In genomic region chr9:70277076-70277475, GRCm38 (mm10) we compare ENCODE assay signal across 19 mouse cellular contexts.
DNase-seq lines count a peak whose midpoint lies in the region; ATAC-seq and TF ChIP-seq lines count a peak whose summit lies in the region.
"Had no signal": no experiment of that assay in that cellular context is flagged by ENCODE, and none has a peak within 500 bp of the region (broad histone marks: within the 10 kb centered on the region; RNA-seq: fewer than 3 reads in every experiment).

No protein-coding gene starts in this region.

- TF ChIP-seq CTCF in liver, embryonic 14.5 days (IDR thresholded peaks at IDR 0.05; ENCODE audit: low read depth) = no peak
- TF ChIP-seq CTCF in stomach, postnatal 0 days (IDR thresholded peaks at IDR 0.05; ENCODE audit: low read depth) = no peak
- no peak for TF ChIP-seq CTCF in layer of hippocampus, adult 2 months (conservative IDR thresholded peaks at IDR 0.05)

- H3K27me3 ChIP-seq in intestine, embryonic 14.5 days (replicated peaks; ENCODE audit: control insufficient read depth, insufficient read depth, low read length) = no peaks in the 10 kb centered on the region
- H3K27me3 ChIP-seq in liver, embryonic 14.5 days (ENCODE audit: control insufficient read depth, insufficient read depth, low read length) = no peaks in the 10 kb centered on the region
- no peaks in the 10 kb centered on the region for H3K27me3 ChIP-seq in stomach, postnatal 0 days (ENCODE audit: control insufficient read depth, insufficient read depth, low read length)
- H3K27me3 ChIP-seq in hindbrain, embryonic 16.5 days (replicated peaks; ENCODE audit: control insufficient read depth, insufficient read depth, low read length) = no peaks in the 10 kb centered on the region
- H3K27me3 ChIP-seq: embryonic facial prominence, embryonic 13.5 days; forebrain, embryonic 15.5 days; hindbrain, embryonic 12.5 days; limb, embryonic 15.5 days; neural tube, embryonic 15.5 days had no signal

- intact Hi-C loops in heart, postnatal 36 days (cut with DNase I) = no loop called here

- H3K9ac ChIP-seq in intestine, embryonic 14.5 days (ENCODE audit: low read length) = no peak overlapping the region
- no peak overlapping the region for H3K9ac ChIP-seq in liver, embryonic 14.5 days (replicated peaks)
- no peak overlapping the region for H3K9ac ChIP-seq in stomach, postnatal 0 days (ENCODE audit: low read length)
- H3K9ac ChIP-seq in hindbrain, embryonic 16.5 days (ENCODE audit: low read depth, low read length) = no peak overlapping the region
- H3K9ac ChIP-seq: embryonic facial prominence, embryonic 13.5 days; forebrain, embryonic 15.5 days; hindbrain, embryonic 12.5 days; limb, embryonic 15.5 days; neural tube, embryonic 15.5 days had no signal

- H3K27ac ChIP-seq in intestine, embryonic 14.5 days (ENCODE audit: low read depth) = no peak overlapping the region
- peak overlapping the region; percentile 13 for H3K27ac ChIP-seq in liver, embryonic 14.5 days
- peak overlapping the region; percentile 70 for H3K27ac ChIP-seq in stomach, postnatal 0 days (replicated peaks)
- no peak overlapping the region for H3K27ac ChIP-seq in hindbrain, embryonic 16.5 days (ENCODE audit: low read depth, low read length)
- H3K27ac ChIP-seq in layer of hippocampus, adult 2 months = no peak overlapping the region
- H3K27ac ChIP-seq: embryonic facial prominence, embryonic 13.5 days; forebrain, embryonic 15.5 days; hindbrain, embryonic 12.5 days; limb, embryonic 15.5 days; neural tube, embryonic 15.5 days had no signal

- peak; percentile 86 for DNase-seq in ES-CJ7 (ENCODE audit: low read depth, low spot score)
- DNase-seq in intestine, embryonic 14.5 days (ENCODE audit: low spot score) = no peak
- DNase-seq in liver, embryonic 14.5 days (ENCODE audit: low read depth in 3 of 3, low spot score in 3 of 3) = no peak
- no peak for DNase-seq in stomach, postnatal 0 days (ENCODE audit: low spot score)
- no peak for DNase-seq in heart, postnatal 36 days
- DNase-seq in layer of hippocampus, adult 2 months (ENCODE audit: low spot score in 2 of 2) = no peak
- DNase-seq: adrenal gland, adult 8-10 months; cerebellum, adult 9-11 months; gastrocnemius, postnatal 25 days; lung, postnatal 10 days; right cerebral cortex, postnatal 14 days had no signal

- H3K9me3 ChIP-seq in intestine, embryonic 14.5 days (ENCODE audit: control insufficient read depth, low read length) = no peaks in the 10 kb centered on the region
- no peaks in the 10 kb centered on the region for H3K9me3 ChIP-seq in liver, embryonic 14.5 days (ENCODE audit: control insufficient read depth, low read length)
- no peaks in the 10 kb centered on the region for H3K9me3 ChIP-seq in stomach, postnatal 0 days (ENCODE audit: control insufficient read depth, low read length)
- H3K9me3 ChIP-seq in hindbrain, embryonic 16.5 days (ENCODE audit: control insufficient read depth, low read length) = no peaks in the 10 kb centered on the region
- H3K9me3 ChIP-seq: embryonic facial prominence, embryonic 13.5 days; forebrain, embryonic 15.5 days; hindbrain, embryonic 12.5 days; limb, embryonic 15.5 days; neural tube, embryonic 15.5 days had no signal

- no peak overlapping the region for H3K4me2 ChIP-seq in intestine, embryonic 14.5 days (ENCODE audit: low read length)
- peak overlapping the region; percentile 23 for H3K4me2 ChIP-seq in liver, embryonic 14.5 days (ENCODE audit: low read depth)
- no peak overlapping the region; the same call in 1 of the 2 replicates for H3K4me2 ChIP-seq in stomach, postnatal 0 days (replicated peaks; ENCODE audit: low read depth)
- no peak overlapping the region for H3K4me2 ChIP-seq in hindbrain, embryonic 16.5 days (ENCODE audit: low read length)
- H3K4me2 ChIP-seq: embryonic facial prominence, embryonic 13.5 days; forebrain, embryonic 15.5 days; hindbrain, embryonic 12.5 days; limb, embryonic 15.5 days; neural tube, embryonic 15.5 days had no signal

- 0 out of 2 replicates have a peak, but pooled peaks have one; percentile 56 for ATAC-seq in intestine, embryonic 14.5 days (replicated peaks; ENCODE audit: low FRiP score, low TSS enrichment, low read depth)
- no peak for ATAC-seq in liver, embryonic 14.5 days (ENCODE audit: insufficient read depth)
- no peak for ATAC-seq in stomach, postnatal 0 days (ENCODE audit: low FRiP score, low TSS enrichment)
- ATAC-seq in hindbrain, embryonic 16.5 days = no peak
- ATAC-seq: forebrain, embryonic 15.5 days; inflammation-experienced regulatory T-cells, adult 6 months; midbrain, embryonic 16.5 days had no signal

- no peak overlapping the region for H3K4me3 ChIP-seq in intestine, embryonic 14.5 days (ENCODE audit: low read depth, low read length)
- no peak overlapping the region for H3K4me3 ChIP-seq in liver, embryonic 14.5 days (ENCODE audit: insufficient read depth in 1 of 2, low read depth in 2 of 2, low read length in 2 of 2)
- no peak overlapping the region for H3K4me3 ChIP-seq in stomach, postnatal 0 days (ENCODE audit: low read depth, low read length)
- no peak overlapping the region for H3K4me3 ChIP-seq in hindbrain, embryonic 16.5 days (ENCODE audit: low read length)
- H3K4me3 ChIP-seq in layer of hippocampus, adult 2 months = no peak overlapping the region
- H3K4me3 ChIP-seq: embryonic facial prominence, embryonic 13.5 days; forebrain, embryonic 15.5 days; hindbrain, embryonic 12.5 days; limb, embryonic 15.5 days; neural tube, embryonic 15.5 days had no signal

- no peaks in the 10 kb centered on the region for H3K36me3 ChIP-seq in intestine, embryonic 14.5 days (ENCODE audit: control insufficient read depth, insufficient read depth, low read length)
- H3K36me3 ChIP-seq in liver, embryonic 14.5 days (replicated peaks; ENCODE audit: control insufficient read depth, insufficient read depth, low read depth) = no peaks in the 10 kb centered on the region
- no peaks in the 10 kb centered on the region for H3K36me3 ChIP-seq in stomach, postnatal 0 days (ENCODE audit: control insufficient read depth, insufficient read depth, low read length)
- H3K36me3 ChIP-seq in hindbrain, embryonic 16.5 days (ENCODE audit: control insufficient read depth, insufficient read depth, low read length) = no peaks in the 10 kb centered on the region
- H3K36me3 ChIP-seq: embryonic facial prominence, embryonic 13.5 days; forebrain, embryonic 15.5 days; hindbrain, embryonic 12.5 days; limb, embryonic 15.5 days; neural tube, embryonic 15.5 days had no signal

- TF ChIP-seq EP300 in liver, embryonic 14.5 days (IDR thresholded peaks at IDR 0.05; ENCODE audit: low read depth) = no peak
- TF ChIP-seq EP300 in stomach, postnatal 0 days (optimal IDR thresholded peaks at IDR 0.05) = no peak

- 77% methylated on average over 3 of the region's 3 CpGs for WGBS in intestine, embryonic 14.5 days
- 31% methylated on average over 3 of the region's 3 CpGs for WGBS in liver, embryonic 14.5 days (ENCODE audit: insufficient replicate concordance)
- 75% methylated on average over 3 of the region's 3 CpGs for WGBS in stomach, postnatal 0 days
- 86% methylated on average over 3 of the region's 3 CpGs for WGBS in hindbrain, embryonic 16.5 days

- H3K4me1 ChIP-seq in intestine, embryonic 14.5 days (replicated peaks; ENCODE audit: control insufficient read depth, insufficient read depth, low read length) = 0 out of 2 replicates have a peak, but pooled peaks cover 4% of the 10 kb centered on the region
- peaks cover 0 to 9% of the 10 kb centered on the region in 2 experiments; a peak in 1 of 4 replicates for H3K4me1 ChIP-seq in liver, embryonic 14.5 days (replicated peaks; ENCODE audit: control insufficient read depth in 2 of 2, insufficient read depth in 2 of 2, low read length in 1 of 2)
- peaks cover 3% of the 10 kb centered on the region; the same call in 1 of the 2 replicates for H3K4me1 ChIP-seq in stomach, postnatal 0 days (replicated peaks; ENCODE audit: control insufficient read depth, insufficient read depth)
- H3K4me1 ChIP-seq in hindbrain, embryonic 16.5 days (ENCODE audit: control insufficient read depth, insufficient read depth, low read depth, low read length) = no peaks in the 10 kb centered on the region
- H3K4me1 ChIP-seq: embryonic facial prominence, embryonic 13.5 days; forebrain, embryonic 15.5 days; hindbrain, embryonic 12.5 days had no signal

Comparison
In these comparisons a context has a peak if more than half of its experiments do, and no peak if none do; other contexts are left out.
1. H3K27ac ChIP-seq: peak in liver, embryonic 14.5 days (single experiment) and stomach, postnatal 0 days (single experiment); none in intestine, embryonic 14.5 days (single experiment), hindbrain, embryonic 16.5 days (single experiment) and layer of hippocampus, adult 2 months (single experiment).